Mouse (Mus musculus) cerebellum, adult (tissue): Measurements from ENCODE around the gene Rbm20.
A peak's percentile ranks its signal among the peaks of the same experiment; 100 is the strongest.

Experiments
- ATAC-seq: cut with Nextera tagmentation; 2 replicates; pipeline ENCODE4 v1.9.2; 2017; ENCODE audit warnings: mild to moderate bottlenecking, moderate library complexity, mixed read lengths; ENCODE audit not compliant: insufficient number of reproducible peaks, low FRiP score, low TSS enrichment

Gene Rbm20

GRCm38 (mm10) chr19:53670625-53671141 is 6.4 kb upstream of the Rbm20 start:
- ATAC-seq, result no peak

GRCm38 (mm10) chr19:53671432-53671831 is 5.7 kb upstream of the Rbm20 start:
- ATAC-seq, result no peak

- no peak for ATAC-seq
Observed at GRCm38 (mm10) chr19:53674131-53674925, 2.8 kb upstream of the Rbm20 start.

GRCm38 (mm10) chr19:53676228-53676627 is 878 bp upstream of the Rbm20 start:
- ATAC-seq, result no peak

GRCm38 (mm10) chr19:53679194-53679593 is 2.1 kb downstream of the Rbm20 start:
- no peak for ATAC-seq

- no peak for ATAC-seq
Observed at GRCm38 (mm10) chr19:53679981-53680380, 2.9 kb downstream of the Rbm20 start.

GRCm38 (mm10) chr19:53682427-53682826 is 5.3 kb downstream of the Rbm20 start:
- no peak for ATAC-seq

- ATAC-seq, result no peak
Observed at GRCm38 (mm10) chr19:53687592-53687991, 10.5 kb downstream of the Rbm20 start.

GRCm38 (mm10) chr19:53690816-53691215 is 13.7 kb downstream of the Rbm20 start:
- ATAC-seq, result no peak

GRCm38 (mm10) chr19:53694020-53694419 is 16.9 kb downstream of the Rbm20 start:
- no peak for ATAC-seq

- no peak for ATAC-seq
Observed at GRCm38 (mm10) chr19:53696079-53696478, 19.0 kb downstream of the Rbm20 start.

- no peak for ATAC-seq
Observed at GRCm38 (mm10) chr19:53696655-53697054, 19.5 kb downstream of the Rbm20 start.

- ATAC-seq, result no peak
Observed at GRCm38 (mm10) chr19:53697376-53698126, 20.4 kb downstream of the Rbm20 start.

- ATAC-seq, result no peak
Observed at GRCm38 (mm10) chr19:53699671-53700070, 22.6 kb downstream of the Rbm20 start.

GRCm38 (mm10) chr19:53701434-53701833 is 24.3 kb downstream of the Rbm20 start:
- ATAC-seq, result no peak

- 0 out of 2 replicates have a peak, but pooled peaks have one; percentile 49 for ATAC-seq
Observed at GRCm38 (mm10) chr19:53704895-53705823, 28.1 kb downstream of the Rbm20 start.

GRCm38 (mm10) chr19:53708401-53708800 is 31.3 kb downstream of the Rbm20 start:
- no peak for ATAC-seq

GRCm38 (mm10) chr19:53710861-53711260 is 33.8 kb downstream of the Rbm20 start:
- no peak for ATAC-seq

GRCm38 (mm10) chr19:53711261-53711890 is 34.3 kb downstream of the Rbm20 start:
- no peak for ATAC-seq
